Mouse (Mus musculus) granulocyte monocyte progenitor cell, adult 5-6 weeks (primary cell): ENCODE data around the gene Schip1. TPM values are rescaled to one million over a fixed set of nuclear protein-coding genes. Genes with fewer than 3 reads are reported as not detected.

Source experiments
- ATAC-seq: replicated peaks from 2 replicates; pipeline ENCODE4 v1.8.0; 2016; ENCODE audit warnings: mild to moderate bottlenecking, moderate TSS enrichment, inconsistent platforms; ENCODE audit not compliant: poor library complexity, severe bottlenecking
- total RNA-seq, 2 experiments: library from RNA; stranded (forward) in 1 of 2; stranded (reverse) in 1 of 2; fragments of 200-712, 200-1000 nt in 1 of 2; fragments of >200 nt in 1 of 2; fragmentation: Nextera tagmentation in 1 of 2; gene quantifications; 2 replicates each; pipeline ENCODE4 v1.2.3; 2014 to 2017

Schip1 gene
- total RNA-seq, 2 experiments from 2014 or later, result 2.5 to 5.2 TPM

GRCm38 (mm10) chr3:68262304-68262703 is 197.7 kb downstream of the Schip1 start:
- no peak for ATAC-seq

- no peak for ATAC-seq
Measured at GRCm38 (mm10) chr3:68267905-68268304, 203.3 kb downstream of the Schip1 start.

GRCm38 (mm10) chr3:68269251-68269650 is 204.6 kb downstream of the Schip1 start:
- ATAC-seq, result no peak

DNA sequence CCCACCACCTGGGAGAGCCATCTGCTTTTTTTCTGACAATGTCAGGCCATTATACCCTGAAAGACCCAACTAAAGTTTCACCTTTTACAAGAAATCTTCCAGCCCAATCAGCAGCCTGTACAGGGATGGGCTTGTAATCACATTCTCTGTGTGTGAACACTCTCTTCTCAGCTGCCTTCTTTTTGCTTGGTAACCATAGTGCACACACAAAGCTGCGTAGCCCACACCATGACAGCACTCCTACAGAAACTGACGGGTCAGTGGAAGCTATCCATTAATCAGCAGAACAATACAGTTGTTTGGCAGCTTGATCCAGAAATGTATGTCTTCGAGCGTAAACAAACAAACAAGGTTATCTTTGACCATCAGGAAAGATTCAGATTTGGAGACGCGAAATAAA is 205.6 kb downstream of the Schip1 start:
- ATAC-seq, result no peak

- no peak for ATAC-seq
Measured at GRCm38 (mm10) chr3:68271457-68271856, 206.9 kb downstream of the Schip1 start.

GRCm38 (mm10) chr3:68271881-68272280 is 207.3 kb downstream of the Schip1 start:
- ATAC-seq, result no peak

DNA sequence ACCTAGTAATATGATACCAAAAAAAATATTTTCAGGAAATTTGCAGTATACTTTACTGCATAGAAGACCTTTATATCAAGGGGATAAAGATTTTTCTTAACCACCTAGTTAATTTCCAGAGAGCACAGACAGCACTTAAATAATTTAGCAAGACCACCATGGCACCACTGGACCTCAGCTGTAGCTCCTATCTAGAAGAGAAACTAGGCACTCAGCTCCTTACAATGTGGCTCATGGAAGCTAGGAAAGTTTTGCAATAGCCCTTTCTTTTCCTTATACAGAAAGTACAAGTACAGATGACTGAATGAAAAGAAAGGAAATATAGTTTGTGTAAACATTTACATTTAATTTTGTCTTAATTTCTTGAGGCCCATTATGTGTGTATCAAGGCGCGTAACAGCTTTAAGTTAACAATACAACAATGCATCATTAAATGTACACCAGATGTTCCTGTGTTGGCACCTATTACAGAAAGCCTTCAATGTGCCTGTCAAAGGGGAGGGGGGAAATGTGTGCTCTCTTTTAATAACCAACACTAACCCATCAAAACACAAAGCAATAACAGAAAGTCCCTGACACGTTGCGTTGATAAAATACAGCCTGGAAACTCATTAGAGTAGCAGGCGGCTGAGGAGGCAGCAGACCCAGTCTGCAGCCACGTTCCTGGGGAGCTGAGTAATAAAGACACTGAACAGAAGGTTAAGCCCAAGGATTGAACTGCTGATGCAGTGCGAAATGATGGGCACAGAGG is 218.4 kb downstream of the Schip1 start:
- no peak for ATAC-seq

GRCm38 (mm10) chr3:68283595-68283991 is 219.0 kb downstream of the Schip1 start:
- no peak for ATAC-seq

DNA sequence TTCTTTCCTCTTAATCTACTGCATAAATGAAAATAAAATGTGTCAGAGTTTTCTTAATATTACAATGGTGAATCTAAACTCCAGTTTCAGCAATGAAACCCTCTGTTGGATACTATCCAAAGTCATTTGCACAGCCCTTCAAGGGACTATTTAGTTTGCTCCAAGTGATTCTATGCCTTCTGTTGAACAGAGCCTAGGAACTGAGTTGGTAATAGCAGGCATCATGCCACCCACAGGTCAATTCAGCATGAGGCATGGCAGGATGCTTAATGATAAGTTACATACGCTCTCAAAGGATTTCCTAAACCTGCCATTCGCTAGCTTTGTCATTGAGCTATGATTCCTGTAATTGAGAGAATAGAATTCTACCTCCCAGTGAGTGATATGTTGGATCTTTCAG is 219.9 kb downstream of the Schip1 start:
- no peak for ATAC-seq

- no peak for ATAC-seq
Measured at GRCm38 (mm10) chr3:68296752-68297151, 232.2 kb downstream of the Schip1 start.

DNA sequence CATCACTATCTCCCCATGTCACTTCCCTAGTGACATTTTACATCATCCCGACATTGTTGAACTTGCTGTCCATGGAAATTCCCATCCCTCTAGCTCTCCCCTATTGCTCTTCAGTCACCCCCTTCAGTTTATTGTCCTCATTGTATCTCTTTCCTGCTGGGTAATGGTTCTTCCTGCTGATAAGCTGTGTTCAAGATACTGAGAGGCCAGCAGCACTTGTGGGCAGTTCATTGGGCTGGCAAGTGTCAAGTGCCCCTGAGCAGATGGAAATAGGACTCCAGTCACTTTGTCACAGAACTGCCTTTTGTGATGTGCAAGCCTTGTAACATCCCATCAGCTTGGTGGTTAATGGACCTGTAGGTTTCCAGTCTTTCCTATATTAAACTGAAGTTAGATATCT is 241.0 kb downstream of the Schip1 start:
- no peak for ATAC-seq

DNA sequence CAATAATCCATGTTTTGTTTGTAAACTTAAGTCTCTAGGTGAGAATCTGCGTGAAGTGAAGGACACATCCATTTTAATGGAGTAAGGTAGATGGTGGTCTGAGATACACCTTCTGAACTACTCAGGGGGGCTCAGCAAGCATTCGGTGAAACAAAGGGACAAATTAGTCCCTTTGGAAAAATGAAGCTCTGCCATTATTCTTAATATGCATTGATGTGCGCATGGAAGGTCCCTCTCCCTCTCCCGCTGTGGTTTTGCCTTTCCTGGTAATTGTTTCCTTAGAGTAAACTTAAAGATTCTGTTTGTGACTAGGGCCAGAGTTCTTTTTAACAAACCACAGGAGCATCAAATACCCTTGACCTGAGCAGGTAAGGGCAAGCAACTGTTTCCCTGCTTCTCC is 242.1 kb downstream of the Schip1 start:
- ATAC-seq, result no peak

GRCm38 (mm10) chr3:68325575-68325974 is 261.0 kb downstream of the Schip1 start:
- no peak for ATAC-seq

DNA sequence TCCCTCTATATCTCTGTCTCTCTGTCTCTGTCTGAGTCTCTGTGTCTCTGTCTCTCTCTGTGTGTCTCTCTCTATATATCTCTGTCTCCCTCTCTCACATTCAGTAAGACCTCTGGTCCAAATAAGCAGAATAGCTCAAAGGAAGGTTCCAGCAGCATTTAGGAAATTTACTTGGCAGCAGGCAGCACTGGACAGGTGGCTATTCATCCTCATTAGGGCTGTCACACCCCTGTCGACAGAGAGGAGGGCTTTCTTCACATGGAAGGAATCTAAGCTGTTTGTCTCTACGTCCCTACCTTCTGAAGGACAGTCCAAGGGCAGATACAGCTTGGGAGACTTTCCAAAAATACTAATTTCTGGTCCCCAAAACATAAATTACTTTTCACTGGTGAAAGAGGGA is 267.9 kb downstream of the Schip1 start:
- ATAC-seq, result no peak

- ATAC-seq, result no peak
Measured at GRCm38 (mm10) chr3:68335501-68335900, 270.9 kb downstream of the Schip1 start.

- no peak for ATAC-seq
Measured at GRCm38 (mm10) chr3:68350624-68351023, 286.0 kb downstream of the Schip1 start.

DNA sequence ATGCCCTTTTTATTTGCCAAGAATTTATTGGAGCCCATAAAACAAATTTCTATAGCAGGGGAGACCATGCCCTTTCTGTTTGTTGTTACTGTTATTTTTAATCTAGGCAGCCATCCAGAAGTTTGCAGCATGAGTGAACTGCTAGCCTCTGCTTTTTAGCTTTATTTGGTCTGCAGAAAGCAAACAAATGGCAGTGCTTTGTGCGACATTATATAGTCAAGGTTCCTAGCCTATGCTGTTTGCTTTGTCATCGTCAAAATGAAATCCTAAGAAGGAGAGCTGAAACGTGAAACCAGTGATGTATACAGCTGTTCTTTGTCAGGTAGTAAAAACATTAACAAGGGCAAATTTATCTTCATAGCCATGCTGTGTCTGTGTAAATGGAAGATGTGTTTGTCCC is 286.9 kb downstream of the Schip1 start:
- no peak for ATAC-seq

- ATAC-seq, result no peak
Measured at GRCm38 (mm10) chr3:68352961-68353360, 288.4 kb downstream of the Schip1 start.

- no peak for ATAC-seq
Measured at GRCm38 (mm10) chr3:68353492-68353891, 288.9 kb downstream of the Schip1 start.

- ATAC-seq, result no peak
Measured at GRCm38 (mm10) chr3:68356516-68356915, 291.9 kb downstream of the Schip1 start.

DNA sequence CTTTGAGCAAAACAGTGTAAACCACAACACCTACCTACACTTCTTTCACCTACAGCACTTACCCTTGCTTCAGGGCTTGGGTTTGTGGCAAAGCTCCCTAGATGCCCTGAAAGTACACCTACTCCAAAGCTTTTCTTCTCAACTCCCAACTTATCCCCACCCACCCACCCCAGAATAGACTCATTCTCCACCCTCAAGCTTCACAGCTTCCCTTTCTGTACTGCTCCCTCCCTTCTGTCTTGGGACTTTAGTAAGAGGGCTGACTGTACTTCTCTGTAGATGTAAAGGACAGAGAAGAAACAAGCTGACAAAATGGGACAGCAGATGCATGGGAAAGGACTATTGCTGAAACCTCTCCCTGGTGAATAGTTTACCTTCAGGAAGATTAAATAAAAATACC is 303.4 kb downstream of the Schip1 start:
- no peak for ATAC-seq

DNA sequence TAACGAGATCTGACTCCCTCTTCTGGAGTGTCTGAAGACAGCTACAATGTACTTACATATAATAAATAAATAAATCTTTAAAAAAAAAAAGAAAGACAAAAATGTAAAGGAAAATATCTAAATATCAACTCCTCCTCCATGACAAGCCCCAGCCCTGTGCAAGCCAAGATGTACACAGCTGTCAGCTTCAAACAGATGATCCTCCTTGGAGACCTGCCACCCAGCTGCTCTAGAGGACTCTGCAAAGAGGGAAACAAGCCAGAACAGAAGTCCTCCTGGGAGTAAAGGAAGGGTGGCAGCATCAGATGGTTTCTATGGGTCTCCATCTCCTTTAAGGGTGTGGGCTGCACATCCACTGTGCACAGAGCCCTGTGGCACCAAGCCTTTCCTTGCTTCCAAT is 308.3 kb downstream of the Schip1 start:
- ATAC-seq, result no peak

DNA sequence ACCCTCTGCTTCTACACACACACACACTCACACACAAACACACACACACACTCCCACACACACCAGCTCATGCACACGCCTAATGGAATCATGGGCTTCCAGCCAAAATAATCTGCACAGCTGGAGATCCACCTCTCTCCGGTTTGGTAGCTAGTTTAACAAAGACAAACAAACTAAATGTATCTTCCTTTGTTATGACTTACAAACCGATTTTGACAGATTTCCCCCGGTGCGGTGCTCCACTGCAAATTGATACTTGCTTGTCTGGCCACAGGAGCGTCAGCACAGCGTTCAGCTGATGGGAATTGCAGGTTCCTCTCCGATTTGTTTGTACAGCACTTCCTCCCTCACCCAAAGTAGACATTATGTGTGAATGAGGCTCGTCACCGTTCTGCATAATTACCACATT is 310.5 kb downstream of the Schip1 start:
- no peak for ATAC-seq
